Mouse (Mus musculus): Measurements from ENCODE around the gene Akirin2. TPM values are rescaled to one million over a fixed set of nuclear protein-coding genes. Genes with fewer than 3 reads are reported as not detected.

Akirin2 gene
- polyA plus RNA-seq, 2 experiments, result 19.7 to 27.4 TPM

- peak; percentile 51 to 62 (median 53) for DNase-seq (ENCODE audit: low read depth in 3 of 3, low spot score in 3 of 3)
- WGBS (ENCODE audit: insufficient replicate concordance), result under 1% methylated on average over 50 of the region's 50 CpGs
- peaks cover 7% of the 10 kb centered on the region; the same call in 1 of the 2 replicates for H3K36me3 ChIP-seq (replicated peaks; ENCODE audit: control insufficient read depth, insufficient read depth, low read depth)
- H3K27ac ChIP-seq, result peak overlapping the region; percentile 77
- peak overlapping the region; percentile 89 to 98 for H3K4me3 ChIP-seq (ENCODE audit: insufficient read depth in 1 of 2, low read depth in 2 of 2, low read length in 2 of 2)
- H3K9me3 ChIP-seq (ENCODE audit: control insufficient read depth, low read length), result no peaks in the 10 kb centered on the region
- no peak for TF ChIP-seq CTCF (IDR thresholded peaks at IDR 0.05; ENCODE audit: low read depth)
- no peak for TF ChIP-seq EP300 (IDR thresholded peaks at IDR 0.05; ENCODE audit: low read depth)
- H3K4me1 ChIP-seq (replicated peaks; ENCODE audit: control insufficient read depth in 2 of 2, insufficient read depth in 2 of 2, low read length in 1 of 2), result peaks cover 9 to 16% of the 10 kb centered on the region in 2 experiments
- peak overlapping the region; percentile 93 for H3K9ac ChIP-seq (replicated peaks)
- no peaks in the 10 kb centered on the region for H3K27me3 ChIP-seq (ENCODE audit: control insufficient read depth, insufficient read depth, low read length)
- H3K4me2 ChIP-seq (ENCODE audit: low read depth), result peak overlapping the region; percentile 92
- peak; percentile 57 for ATAC-seq (ENCODE audit: insufficient read depth)
Observed at GRCm38 (mm10) chr4:34551098-34551809, 517 bp downstream of the Akirin2 start.

GRCm38 (mm10) chr4:34551966-34552365, 1.2 kb downstream of the Akirin2 start:
- DNase-seq (ENCODE audit: low read depth in 3 of 3, low spot score in 3 of 3), result no peak
- ATAC-seq (ENCODE audit: insufficient read depth), result no peak
- Histone ChIP-seq H3K36me3 (replicated peaks; ENCODE audit: control insufficient read depth, insufficient read depth, low read depth) (peaks cover 7% of the 10 kb centered on the region; the same call in 1 of the 2 replicates), H3K4me2 (ENCODE audit: low read depth) (peak overlapping the region; percentile 92), H3K4me3 (ENCODE audit: insufficient read depth in 1 of 2, low read depth in 2 of 2, low read length in 2 of 2) (peak overlapping the region; percentile 89 to 98), H3K9me3 (ENCODE audit: control insufficient read depth, low read length) (no peaks in the 10 kb centered on the region), H3K4me1 (replicated peaks; ENCODE audit: control insufficient read depth in 2 of 2, insufficient read depth in 2 of 2, low read length in 1 of 2) (peaks cover 9 to 16% of the 10 kb centered on the region in 2 experiments), H3K27ac (peak overlapping the region; percentile 77), H3K9ac (replicated peaks) (peak overlapping the region; percentile 93), H3K27me3 (ENCODE audit: control insufficient read depth, insufficient read depth, low read length) (no peaks in the 10 kb centered on the region)
- WGBS (ENCODE audit: insufficient replicate concordance), result 19% methylated on average over 3 of the region's 3 CpGs
- TF ChIP-seq CTCF (IDR thresholded peaks at IDR 0.05; ENCODE audit: low read depth) (no peak), EP300 (IDR thresholded peaks at IDR 0.05; ENCODE audit: low read depth) (no peak)

GRCm38 (mm10) chr4:34554596-34554995, 3.9 kb downstream of the Akirin2 start:
- Histone ChIP-seq H3K27ac (no peak overlapping the region), H3K27me3 (ENCODE audit: control insufficient read depth, insufficient read depth, low read length) (no peaks in the 10 kb centered on the region), H3K9me3 (ENCODE audit: control insufficient read depth, low read length) (no peaks in the 10 kb centered on the region), H3K9ac (replicated peaks) (no peak overlapping the region), H3K4me2 (ENCODE audit: low read depth) (no peak overlapping the region; the same call in 1 of the 2 replicates), H3K4me3 (ENCODE audit: insufficient read depth in 1 of 2, low read depth in 2 of 2, low read length in 2 of 2) (no peak overlapping the region), H3K4me1 (replicated peaks; ENCODE audit: control insufficient read depth in 2 of 2, insufficient read depth in 2 of 2, low read length in 1 of 2) (peaks cover 11 to 18% of the 10 kb centered on the region in 2 experiments), H3K36me3 (replicated peaks; ENCODE audit: control insufficient read depth, insufficient read depth, low read depth) (peaks cover 7% of the 10 kb centered on the region; the same call in 1 of the 2 replicates)
- no peak for TF ChIP-seq CTCF (IDR thresholded peaks at IDR 0.05; ENCODE audit: low read depth)
- no peak for TF ChIP-seq EP300 (IDR thresholded peaks at IDR 0.05; ENCODE audit: low read depth)
- 51% methylated on average over 1 of the region's 1 CpGs for WGBS (ENCODE audit: insufficient replicate concordance)
- ATAC-seq (ENCODE audit: insufficient read depth) (no peak), DNase-seq (ENCODE audit: low read depth in 3 of 3, low spot score in 3 of 3) (no peak)

GRCm38 (mm10) chr4:34555604-34556003, 4.9 kb downstream of the Akirin2 start:
- Histone ChIP-seq H3K4me3 (ENCODE audit: insufficient read depth in 1 of 2, low read depth in 2 of 2, low read length in 2 of 2) (no peak overlapping the region), H3K4me2 (ENCODE audit: low read depth) (no peak overlapping the region), H3K36me3 (replicated peaks; ENCODE audit: control insufficient read depth, insufficient read depth, low read depth) (peaks cover 7% of the 10 kb centered on the region; the same call in 1 of the 2 replicates), H3K9ac (replicated peaks) (no peak overlapping the region), H3K9me3 (ENCODE audit: control insufficient read depth, low read length) (no peaks in the 10 kb centered on the region), H3K27ac (no peak overlapping the region), H3K27me3 (ENCODE audit: control insufficient read depth, insufficient read depth, low read length) (no peaks in the 10 kb centered on the region), H3K4me1 (replicated peaks; ENCODE audit: control insufficient read depth in 2 of 2, insufficient read depth in 2 of 2, low read length in 1 of 2) (peaks cover 10 to 18% of the 10 kb centered on the region in 2 experiments)
- TF ChIP-seq CTCF (IDR thresholded peaks at IDR 0.05; ENCODE audit: low read depth) (no peak), EP300 (IDR thresholded peaks at IDR 0.05; ENCODE audit: low read depth) (no peak)
- WGBS (ENCODE audit: insufficient replicate concordance), result 83% methylated on average over 3 of the region's 3 CpGs
- no peak for DNase-seq (ENCODE audit: low read depth in 3 of 3, low spot score in 3 of 3)
- no peak for ATAC-seq (ENCODE audit: insufficient read depth)

GRCm38 (mm10) chr4:34556183-34556582, 5.4 kb downstream of the Akirin2 start:
- Histone ChIP-seq H3K4me1 (replicated peaks; ENCODE audit: control insufficient read depth in 2 of 2, insufficient read depth in 2 of 2, low read length in 1 of 2) (peaks cover 10 to 18% of the 10 kb centered on the region in 2 experiments), H3K27me3 (ENCODE audit: control insufficient read depth, insufficient read depth, low read length) (no peaks in the 10 kb centered on the region), H3K4me2 (ENCODE audit: low read depth) (no peak overlapping the region), H3K4me3 (ENCODE audit: insufficient read depth in 1 of 2, low read depth in 2 of 2, low read length in 2 of 2) (no peak overlapping the region), H3K9ac (replicated peaks) (no peak overlapping the region), H3K9me3 (ENCODE audit: control insufficient read depth, low read length) (no peaks in the 10 kb centered on the region), H3K36me3 (replicated peaks; ENCODE audit: control insufficient read depth, insufficient read depth, low read depth) (peaks cover 7% of the 10 kb centered on the region; the same call in 1 of the 2 replicates), H3K27ac (no peak overlapping the region)
- TF ChIP-seq EP300 (IDR thresholded peaks at IDR 0.05; ENCODE audit: low read depth), result no peak
- DNase-seq (ENCODE audit: low read depth in 3 of 3, low spot score in 3 of 3) (no peak), ATAC-seq (ENCODE audit: insufficient read depth) (no peak)
